17 mouse cellular contexts compared by ENCODE assay signal in genomic region chr1:132559045-132559444, GRCm38 (mm10). TPM values are rescaled to one million over a fixed set of nuclear protein-coding genes. Genes with fewer than 3 reads are reported as not detected.
DNase-seq lines count a peak whose midpoint lies in the region; ATAC-seq lines count a peak whose summit lies in the region.
"Had no signal": no experiment of that assay in that cellular context is flagged by ENCODE, and none has a peak within 500 bp of the region (broad histone marks: within the 10 kb centered on the region; RNA-seq: fewer than 3 reads in every experiment).

No protein-coding gene starts in this region.

- H3K36me3 ChIP-seq in forebrain, embryonic 16.5 days (ENCODE audit: control insufficient read depth, insufficient read depth) = no peaks in the 10 kb centered on the region
- H3K36me3 ChIP-seq in midbrain, embryonic 12.5 days = no peaks in the 10 kb centered on the region
- H3K36me3 ChIP-seq in intestine, embryonic 16.5 days (ENCODE audit: control insufficient read depth, insufficient read depth, low read length) = no peaks in the 10 kb centered on the region
- H3K36me3 ChIP-seq: limb, embryonic 15.5 days; lung, embryonic 15.5 days had no signal

- WGBS in forebrain, embryonic 16.5 days = 15% methylated on average over 6 of the region's 6 CpGs
- WGBS in midbrain, embryonic 12.5 days = 14% methylated on average over 6 of the region's 6 CpGs
- 28% methylated on average over 6 of the region's 6 CpGs for WGBS in intestine, embryonic 16.5 days

- H3K4me3 ChIP-seq in forebrain, embryonic 16.5 days (replicated peaks; ENCODE audit: low read length) = no peak overlapping the region
- no peak overlapping the region for H3K4me3 ChIP-seq in midbrain, embryonic 12.5 days
- H3K4me3 ChIP-seq in intestine, embryonic 16.5 days (ENCODE audit: low read length) = no peak overlapping the region
- H3K4me3 ChIP-seq: left cerebral cortex, adult 2 months; limb, embryonic 15.5 days; lung, embryonic 15.5 days had no signal

- H3K27ac ChIP-seq in forebrain, embryonic 16.5 days (ENCODE audit: low read length) = peak overlapping the region; percentile 93
- H3K27ac ChIP-seq in midbrain, embryonic 12.5 days (replicated peaks) = peak overlapping the region; percentile 84
- no peak overlapping the region for H3K27ac ChIP-seq in intestine, embryonic 16.5 days (ENCODE audit: low read length)
- H3K27ac ChIP-seq: left cerebral cortex, adult 2 months; limb, embryonic 15.5 days; lung, embryonic 15.5 days; stomach, postnatal 0 days had no signal

- H3K4me2 ChIP-seq in forebrain, embryonic 16.5 days (ENCODE audit: low read length) = no peak overlapping the region
- no peak overlapping the region for H3K4me2 ChIP-seq in midbrain, embryonic 12.5 days (replicated peaks)
- H3K4me2 ChIP-seq in intestine, embryonic 16.5 days (ENCODE audit: low read depth, low read length) = no peak overlapping the region
- H3K4me2 ChIP-seq: limb, embryonic 15.5 days; lung, embryonic 15.5 days had no signal

- peak; percentile 9 to 13 for DNase-seq in cerebellum, postnatal 25 days
- DNase-seq in cerebellum, postnatal 36 days = no peak
- peak; percentile 61 for DNase-seq in retina, postnatal 1 day
- DNase-seq in spleen, postnatal 10 days (ENCODE audit: low spot score in 2 of 2) = no peak
- no peak for DNase-seq in heart, adult 8-10 months (ENCODE audit: low spot score)
- DNase-seq: adrenal gland, postnatal 14 days; gastrocnemius, postnatal 14 days; kidney, adult 11 months had no signal

- peaks cover 54% of the 10 kb centered on the region for H3K4me1 ChIP-seq in forebrain, embryonic 16.5 days (replicated peaks; ENCODE audit: control insufficient read depth, insufficient read depth, low read length)
- peaks cover 56% of the 10 kb centered on the region for H3K4me1 ChIP-seq in midbrain, embryonic 12.5 days
- peaks cover 11% of the 10 kb centered on the region for H3K4me1 ChIP-seq in intestine, embryonic 16.5 days (ENCODE audit: control insufficient read depth, insufficient read depth, low read length)

- no peak for ATAC-seq in forebrain, embryonic 16.5 days
- ATAC-seq in midbrain, embryonic 12.5 days (ENCODE audit: low FRiP score, low read depth) = peak; percentile 41
- no peak for ATAC-seq in intestine, embryonic 16.5 days

- H3K9ac ChIP-seq in forebrain, embryonic 16.5 days (replicated peaks; ENCODE audit: low read depth, low read length) = 0 out of 2 replicates have a peak overlapping the region, but pooled peaks have one; percentile 10
- H3K9ac ChIP-seq in midbrain, embryonic 12.5 days (replicated peaks) = no peak overlapping the region
- no peak overlapping the region for H3K9ac ChIP-seq in intestine, embryonic 16.5 days (ENCODE audit: low read depth, low read length)
- H3K9ac ChIP-seq: limb, embryonic 15.5 days; lung, embryonic 15.5 days had no signal

- no peaks in the 10 kb centered on the region for H3K27me3 ChIP-seq in forebrain, embryonic 16.5 days (replicated peaks; ENCODE audit: control insufficient read depth, insufficient read depth, low read length)
- H3K27me3 ChIP-seq in midbrain, embryonic 12.5 days = no peaks in the 10 kb centered on the region
- 0 out of 2 replicates have a peak, but pooled peaks cover 3% of the 10 kb centered on the region for H3K27me3 ChIP-seq in intestine, embryonic 16.5 days (replicated peaks; ENCODE audit: control insufficient read depth, insufficient read depth, low read length)
- H3K27me3 ChIP-seq: limb, embryonic 15.5 days had no signal

- no peaks in the 10 kb centered on the region for H3K9me3 ChIP-seq in forebrain, embryonic 16.5 days (ENCODE audit: control insufficient read depth, low read length)
- no peaks in the 10 kb centered on the region for H3K9me3 ChIP-seq in midbrain, embryonic 12.5 days
- no peaks in the 10 kb centered on the region for H3K9me3 ChIP-seq in intestine, embryonic 16.5 days (ENCODE audit: control insufficient read depth, low read length)
- H3K9me3 ChIP-seq: limb, embryonic 15.5 days; lung, embryonic 15.5 days had no signal

RNA-seq across cellular contexts. Expression of gene Cntn2, which starts 16.0 kb away (rescaled TPM):
- 134 and 147 TPM in 2 replicates for polyA plus RNA-seq in forebrain, embryonic 16.5 days (2015; fragmentation: Nextera tagmentation; extraction: Ambion mirVana)
- 109 and 112 TPM in 2 replicates for polyA plus RNA-seq in midbrain, embryonic 12.5 days (2016; fragmentation: Nextera tagmentation; extraction: Ambion mirVana)
- total RNA-seq in heart, adult 8-10 months (2022) = 1 to 10 TPM; 2.7 to 4.6 (median 3.5) TPM
- polyA plus RNA-seq in intestine, embryonic 16.5 days (2015; fragmentation: Nextera tagmentation; extraction: Ambion mirVana) = 0.27 and 0.31 TPM in 2 replicates
- total RNA-seq: common myeloid progenitor, adult 5-6 weeks; megakaryocyte-erythroid progenitor cell, adult 5-6 weeks had no signal

RNA-seq across cellular contexts. Expression of gene Tmem81, which starts 53.0 kb away (rescaled TPM):
- 0.77 and 1.6 TPM in 2 replicates for polyA plus RNA-seq in forebrain, embryonic 16.5 days (2015; fragmentation: Nextera tagmentation; extraction: Ambion mirVana)
- polyA plus RNA-seq in midbrain, embryonic 12.5 days (2016; fragmentation: Nextera tagmentation; extraction: Ambion mirVana) = 1.4 and 1.7 TPM in 2 replicates
- 1 to 10 TPM; 1.5 to 2.6 (median 1.8) TPM for total RNA-seq in heart, adult 8-10 months (2022)
- polyA plus RNA-seq in intestine, embryonic 16.5 days (2015; fragmentation: Nextera tagmentation; extraction: Ambion mirVana) = 1.4 and 1.7 TPM in 2 replicates

Comparison
In these comparisons a context has a peak if more than half of its experiments do, and no peak if none do; other contexts are left out.
1. DNase-seq: peak in cerebellum, postnatal 25 days (2 of 2) and retina, postnatal 1 day (single experiment); none in cerebellum, postnatal 36 days (0 of 2), spleen, postnatal 10 days (0 of 2) and heart, adult 8-10 months (single experiment).
2. RNA of gene Cntn2, which starts 16.0 kb away (polyA plus RNA-seq): 134 to 147 TPM in forebrain, embryonic 16.5 days and 109 to 112 TPM in midbrain, embryonic 12.5 days; 0.27 to 0.31 TPM in intestine, embryonic 16.5 days; every median in the first group is over 10 times any median in the second.